Mouse (Mus musculus): ENCODE results near the gene Rbl2. TPM values are rescaled to one million over a fixed set of nuclear protein-coding genes. Genes with fewer than 3 reads are reported as not detected.

Rbl2 gene
- polyA plus RNA-seq, 1 experiment from 2014 or later, result 17.3 TPM

DNA sequence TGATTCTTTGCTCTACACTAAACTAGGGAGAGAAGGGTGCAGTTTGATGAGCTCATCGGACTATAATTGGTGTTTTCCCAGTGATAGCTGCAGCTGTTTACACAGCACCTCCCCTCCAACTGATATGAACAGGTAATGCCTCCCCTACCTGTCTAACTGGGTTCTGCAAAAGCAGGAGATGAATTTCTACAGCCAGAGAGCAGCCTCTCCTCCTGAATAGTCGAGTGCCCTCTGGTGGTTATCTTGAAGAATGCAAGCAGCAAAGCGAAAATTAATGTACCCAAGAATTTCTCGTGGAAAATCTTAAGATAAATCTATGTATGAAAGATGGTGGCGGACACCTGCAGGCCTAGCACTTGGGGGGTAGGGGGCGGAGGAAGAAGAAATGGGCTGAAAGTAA is 77.9 kb downstream of the Rbl2 start:
- Histone ChIP-seq H3K9ac (no peak overlapping the region), H3K4me1 (no peaks in the 10 kb centered on the region), H3K36me3 (replicated peaks) (no peaks in the 10 kb centered on the region), H3K4me2 (no peak overlapping the region), H3K27ac (no peak overlapping the region), H3K27me3 (no peaks in the 10 kb centered on the region; the same call in 1 of the 2 replicates), H3K9me3 (peaks cover 3% of the 10 kb centered on the region; the same call in 1 of the 2 replicates), H3K4me3 (replicated peaks) (no peak overlapping the region)
- ATAC-seq (ENCODE audit: low FRiP score), result no peak
- 10% methylated on average over 6 of the region's 6 CpGs for WGBS

- H3K27me3 ChIP-seq, result no peaks in the 10 kb centered on the region; the same call in 1 of the 2 replicates
- WGBS, result 85% methylated on average over 15 of the region's 15 CpGs
- no peak overlapping the region for H3K4me2 ChIP-seq
- H3K4me1 ChIP-seq, result no peaks in the 10 kb centered on the region
- H3K27ac ChIP-seq, result no peak overlapping the region
- H3K9me3 ChIP-seq, result peaks cover 3% of the 10 kb centered on the region; the same call in 1 of the 2 replicates
- ATAC-seq (ENCODE audit: low FRiP score), result no peak
- no peak overlapping the region for H3K4me3 ChIP-seq (replicated peaks)
- H3K36me3 ChIP-seq (replicated peaks), result no peaks in the 10 kb centered on the region
- no peak overlapping the region for H3K9ac ChIP-seq
Observed at GRCm38 (mm10) chr8:91148643-91149178, 78.9 kb downstream of the Rbl2 start.

DNA sequence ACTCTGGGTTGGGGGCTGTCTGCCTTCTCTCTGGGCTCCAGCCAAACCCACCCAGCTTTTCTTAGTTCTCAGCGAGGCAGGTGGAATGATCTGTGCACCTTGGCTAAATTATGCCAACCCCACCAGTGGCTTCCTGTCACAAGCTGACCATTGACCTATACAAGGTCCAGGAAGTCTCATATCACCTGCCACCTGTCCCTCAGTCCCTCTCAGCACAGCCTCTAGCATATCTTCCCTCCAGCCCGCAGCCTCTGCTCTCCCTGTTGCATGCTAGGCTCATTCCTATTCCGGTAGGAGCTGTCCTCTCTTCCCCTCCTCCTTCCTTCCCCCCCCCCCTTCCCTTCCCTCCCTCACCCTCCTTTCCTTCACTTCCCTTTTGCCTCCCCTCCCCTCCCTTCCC is 79.4 kb downstream of the Rbl2 start:
- Histone ChIP-seq H3K4me3 (replicated peaks) (no peak overlapping the region), H3K27me3 (no peaks in the 10 kb centered on the region; the same call in 1 of the 2 replicates), H3K4me2 (no peak overlapping the region), H3K27ac (no peak overlapping the region), H3K36me3 (replicated peaks) (no peaks in the 10 kb centered on the region), H3K4me1 (no peaks in the 10 kb centered on the region), H3K9me3 (peaks cover 7% of the 10 kb centered on the region; the same call in 1 of the 2 replicates), H3K9ac (no peak overlapping the region)
- ATAC-seq (ENCODE audit: low FRiP score), result no peak
- WGBS, result 83% methylated on average over 3 of the region's 3 CpGs

- Histone ChIP-seq H3K4me3 (replicated peaks) (no peak overlapping the region), H3K9me3 (peaks cover 7% of the 10 kb centered on the region; the same call in 1 of the 2 replicates), H3K27ac (no peak overlapping the region), H3K9ac (no peak overlapping the region), H3K4me1 (no peaks in the 10 kb centered on the region), H3K27me3 (peaks cover 5% of the 10 kb centered on the region; the same call in 1 of the 2 replicates), H3K36me3 (replicated peaks) (no peaks in the 10 kb centered on the region), H3K4me2 (no peak overlapping the region)
- WGBS, result 94% methylated on average over 7 of the region's 7 CpGs
- no peak for ATAC-seq (ENCODE audit: low FRiP score)
Observed at GRCm38 (mm10) chr8:91151531-91151930, 81.7 kb downstream of the Rbl2 start.

DNA sequence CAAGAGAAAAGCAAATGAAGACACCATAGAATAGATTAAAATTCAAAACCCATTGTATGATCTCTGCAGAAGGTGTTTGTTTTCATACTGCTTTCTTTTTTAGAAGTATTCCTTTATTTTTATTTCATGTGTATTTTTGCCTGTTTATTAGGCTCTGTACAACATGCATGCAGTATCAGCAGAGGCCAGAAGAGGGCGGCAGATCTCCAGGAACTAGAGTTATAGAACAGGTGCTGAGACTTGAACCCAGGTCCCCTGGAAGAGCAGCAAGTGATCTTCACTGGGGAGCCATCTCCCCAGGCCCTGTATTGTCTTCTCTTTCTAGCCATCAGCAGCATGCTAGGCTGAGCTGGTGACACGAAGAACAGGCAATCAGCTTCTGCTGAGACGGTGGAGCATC is 84.0 kb downstream of the Rbl2 start:
- Histone ChIP-seq H3K36me3 (replicated peaks) (no peaks in the 10 kb centered on the region), H3K4me3 (replicated peaks) (no peak overlapping the region), H3K27me3 (peaks cover 5% of the 10 kb centered on the region; the same call in 1 of the 2 replicates), H3K4me1 (no peaks in the 10 kb centered on the region), H3K27ac (no peak overlapping the region), H3K9ac (no peak overlapping the region), H3K4me2 (no peak overlapping the region), H3K9me3 (peaks cover 7% of the 10 kb centered on the region; the same call in 1 of the 2 replicates)
- WGBS, result 79% methylated on average over 3 of the region's 3 CpGs
- no peak for ATAC-seq (ENCODE audit: low FRiP score)

- Histone ChIP-seq H3K9me3 (peaks cover 7% of the 10 kb centered on the region; the same call in 1 of the 2 replicates), H3K27me3 (peaks cover 5% of the 10 kb centered on the region; the same call in 1 of the 2 replicates), H3K36me3 (replicated peaks) (no peaks in the 10 kb centered on the region), H3K4me1 (peaks cover 4% of the 10 kb centered on the region), H3K4me2 (no peak overlapping the region), H3K27ac (no peak overlapping the region), H3K4me3 (replicated peaks) (no peak overlapping the region), H3K9ac (no peak overlapping the region)
- ATAC-seq (ENCODE audit: low FRiP score), result no peak
- 51% methylated on average over 6 of the region's 6 CpGs for WGBS
Observed at GRCm38 (mm10) chr8:91154564-91154963, 84.7 kb downstream of the Rbl2 start.

DNA sequence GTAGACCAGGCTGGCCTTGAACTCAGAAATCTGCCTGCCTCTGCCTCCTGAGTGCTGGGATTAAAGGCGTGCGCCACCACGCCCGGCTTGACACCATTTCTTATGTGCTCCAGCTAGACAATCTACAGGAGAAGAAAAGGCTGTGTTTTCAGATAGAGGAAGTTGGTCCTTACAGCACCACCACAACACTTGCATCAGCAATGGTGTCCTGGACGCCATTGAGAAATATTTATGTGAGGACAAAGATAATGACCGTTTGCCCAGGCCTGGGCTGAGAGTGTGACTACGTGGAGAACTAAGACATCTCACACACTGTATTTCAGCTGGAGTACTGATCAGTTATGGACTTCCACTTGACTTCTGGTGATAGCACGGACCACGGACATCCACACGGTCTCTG is 88.8 kb downstream of the Rbl2 start:
- Histone ChIP-seq H3K27ac (no peak overlapping the region), H3K9ac (no peak overlapping the region), H3K4me3 (replicated peaks) (no peak overlapping the region), H3K4me1 (peaks cover 16% of the 10 kb centered on the region), H3K36me3 (replicated peaks) (no peaks in the 10 kb centered on the region), H3K9me3 (0 out of 2 replicates have a peak, but pooled peaks cover 4% of the 10 kb centered on the region), H3K4me2 (no peak overlapping the region), H3K27me3 (0 out of 2 replicates have a peak, but pooled peaks cover 5% of the 10 kb centered on the region)
- ATAC-seq (ENCODE audit: low FRiP score), result no peak
- 94% methylated on average over 10 of the region's 10 CpGs for WGBS

DNA sequence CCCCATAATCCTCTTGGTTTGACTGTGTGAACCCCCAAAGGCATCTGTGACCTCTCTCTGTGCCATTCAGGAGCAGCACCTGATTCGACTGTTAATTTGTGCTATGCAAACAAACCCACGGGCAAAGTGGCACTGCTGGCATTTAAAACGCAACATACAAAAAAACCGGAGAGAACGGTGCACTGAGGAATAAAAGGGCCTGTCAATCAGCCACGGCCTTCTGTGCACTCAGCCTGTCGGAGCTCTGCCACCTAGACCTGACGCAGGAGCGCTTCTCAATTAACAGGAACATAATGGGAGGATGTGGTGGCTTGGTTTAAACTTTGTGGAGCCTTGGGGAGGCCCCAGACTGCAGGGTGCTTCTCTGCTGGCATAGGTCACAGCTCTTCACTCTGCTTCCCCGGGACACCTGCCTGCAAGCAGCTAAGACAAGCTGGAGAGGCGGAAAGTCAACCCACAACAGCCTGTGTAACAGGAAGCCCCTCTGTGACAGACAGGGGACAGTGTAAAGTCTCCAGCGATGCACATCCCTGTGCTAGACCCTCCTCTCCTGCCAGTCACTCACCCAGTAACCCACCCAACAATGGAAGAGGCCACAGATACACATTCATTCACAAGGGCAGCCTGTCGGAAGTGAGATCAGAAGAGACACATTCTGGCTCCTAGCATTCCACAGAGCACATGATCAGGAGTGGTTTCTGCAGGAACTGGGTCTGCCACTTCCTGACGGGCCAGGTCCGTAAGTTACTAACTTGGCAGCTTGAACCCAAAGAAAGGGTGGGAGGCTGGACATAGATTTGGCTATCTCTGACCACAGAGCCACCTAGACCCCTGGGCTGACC is 90.3 kb downstream of the Rbl2 start:
- Histone ChIP-seq H3K4me3 (replicated peaks) (no peak overlapping the region), H3K9me3 (0 out of 2 replicates have a peak, but pooled peaks cover 2% of the 10 kb centered on the region), H3K4me1 (peaks cover 16% of the 10 kb centered on the region), H3K27me3 (0 out of 2 replicates have a peak, but pooled peaks cover 4% of the 10 kb centered on the region), H3K4me2 (peak overlapping the region; percentile 37), H3K36me3 (replicated peaks) (no peaks in the 10 kb centered on the region), H3K9ac (no peak overlapping the region), H3K27ac (no peak overlapping the region)
- WGBS, result 30% methylated on average over 15 of the region's 15 CpGs
- ATAC-seq (ENCODE audit: low FRiP score), result no peak

DNA sequence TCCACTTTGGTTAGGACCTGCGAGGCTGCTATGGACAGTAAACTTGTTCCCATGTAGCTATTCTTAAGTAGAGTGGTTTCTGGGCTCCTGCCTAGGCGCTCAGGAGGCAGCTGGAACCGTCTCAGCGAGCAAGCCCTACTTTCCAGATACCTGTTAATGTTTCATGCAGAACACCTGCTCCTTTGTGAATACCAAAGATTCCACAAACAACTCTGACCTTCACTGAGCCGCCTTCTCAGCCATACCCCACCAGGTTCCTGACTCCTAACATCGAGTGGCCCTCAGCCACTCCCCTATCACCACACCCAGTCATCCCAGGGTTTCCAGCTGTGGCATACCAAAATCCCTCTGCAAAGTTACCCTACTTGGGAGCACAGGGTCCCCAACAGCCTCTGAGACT is 100.3 kb downstream of the Rbl2 start:
- ATAC-seq (ENCODE audit: low FRiP score), result no peak
- peak overlapping the region; percentile 43; the same call in 1 of the 2 replicates for H3K27ac ChIP-seq
- no peak overlapping the region for H3K4me3 ChIP-seq (replicated peaks)
- 82% methylated on average over 6 of the region's 6 CpGs for WGBS
- no peak overlapping the region for H3K4me2 ChIP-seq
- H3K9ac ChIP-seq, result no peak overlapping the region
- peaks cover 11% of the 10 kb centered on the region; the same call in 1 of the 2 replicates for H3K27me3 ChIP-seq
- H3K36me3 ChIP-seq (replicated peaks), result no peaks in the 10 kb centered on the region
- H3K4me1 ChIP-seq, result peaks cover 25% of the 10 kb centered on the region
- H3K9me3 ChIP-seq, result 0 out of 2 replicates have a peak, but pooled peaks cover 2% of the 10 kb centered on the region

- Histone ChIP-seq H3K36me3 (replicated peaks) (no peaks in the 10 kb centered on the region), H3K9ac (no peak overlapping the region), H3K4me1 (peaks cover 27% of the 10 kb centered on the region), H3K27me3 (peaks cover 11% of the 10 kb centered on the region; the same call in 1 of the 2 replicates), H3K9me3 (no peaks in the 10 kb centered on the region), H3K4me2 (peak overlapping the region; percentile 29), H3K4me3 (replicated peaks) (0 out of 2 replicates have a peak overlapping the region, but pooled peaks have one; percentile 5), H3K27ac (no peak overlapping the region)
- ATAC-seq (ENCODE audit: low FRiP score), result 0 out of 2 replicates have a peak, but pooled peaks have one; percentile 67
- 39% methylated on average over 14 of the region's 14 CpGs for WGBS
Observed at GRCm38 (mm10) chr8:91170914-91171313, 101.1 kb downstream of the Rbl2 start.

DNA sequence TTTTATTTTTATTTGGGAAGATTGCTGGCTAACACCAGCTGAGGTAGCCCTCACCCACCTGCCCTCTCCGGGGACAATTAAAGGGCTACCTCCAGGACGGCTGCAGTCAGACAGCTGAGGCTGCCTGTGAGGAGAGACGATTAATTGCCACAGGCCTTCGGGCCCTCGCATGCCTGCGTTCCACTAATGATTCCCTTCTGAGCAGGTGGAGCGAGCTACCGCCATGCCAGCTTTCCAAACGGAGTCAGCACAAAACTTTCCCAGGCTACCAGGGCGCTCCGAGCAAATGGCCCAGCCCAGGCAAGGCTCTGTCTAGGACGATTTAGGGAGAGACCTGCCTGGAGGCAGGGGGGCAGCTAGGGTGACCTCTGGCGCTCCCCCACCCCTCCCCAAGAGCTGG is 101.7 kb downstream of the Rbl2 start:
- WGBS, result 39% methylated on average over 13 of the region's 13 CpGs
- no peak overlapping the region for H3K4me3 ChIP-seq (replicated peaks)
- no peak overlapping the region for H3K9ac ChIP-seq
- H3K27me3 ChIP-seq, result peaks cover 11% of the 10 kb centered on the region; the same call in 1 of the 2 replicates
- no peak overlapping the region for H3K4me2 ChIP-seq
- H3K9me3 ChIP-seq, result no peaks in the 10 kb centered on the region
- H3K36me3 ChIP-seq (replicated peaks), result no peaks in the 10 kb centered on the region
- peak; percentile 78 for ATAC-seq (ENCODE audit: low FRiP score)
- peak overlapping the region; percentile 63; the same call in 1 of the 2 replicates for H3K27ac ChIP-seq
- peaks cover 32% of the 10 kb centered on the region for H3K4me1 ChIP-seq

All from forebrain, embryonic 12.5 days (tissue).